Comparison of ENCODE assay signal across 8 mouse cellular contexts in genomic region chr13:51847979-51848480, GRCm38 (mm10). TPM values are rescaled to one million over a fixed set of nuclear protein-coding genes. Genes with fewer than 3 reads are reported as not detected.
A peak's percentile ranks its signal among the peaks of the same experiment; 100 is the strongest.
DNase-seq lines count a peak whose midpoint lies in the region; ATAC-seq lines count a peak whose summit lies in the region.

No protein-coding gene starts in this region.

- no peaks in the 10 kb centered on the region for H3K9me3 ChIP-seq in embryonic facial prominence, embryonic 14.5 days (ENCODE audit: control insufficient read depth, low read length)
- H3K9me3 ChIP-seq in kidney, embryonic 14.5 days (ENCODE audit: control insufficient read depth, low read length): no peaks in the 10 kb centered on the region
- no peaks in the 10 kb centered on the region for H3K9me3 ChIP-seq in limb, embryonic 15.5 days
- no peaks in the 10 kb centered on the region for H3K9me3 ChIP-seq in midbrain, embryonic 16.5 days (replicated peaks; ENCODE audit: control insufficient read depth, low read length, poor library complexity, severe bottlenecking)

- H3K4me1 ChIP-seq in embryonic facial prominence, embryonic 14.5 days (ENCODE audit: control insufficient read depth, insufficient read depth, low read length): peaks cover 29% of the 10 kb centered on the region
- peaks cover 32% of the 10 kb centered on the region for H3K4me1 ChIP-seq in kidney, embryonic 14.5 days (ENCODE audit: control insufficient read depth, insufficient read depth, low read length)
- H3K4me1 ChIP-seq in limb, embryonic 15.5 days: peaks cover 50% of the 10 kb centered on the region
- peaks cover 22% of the 10 kb centered on the region for H3K4me1 ChIP-seq in midbrain, embryonic 16.5 days (ENCODE audit: control insufficient read depth, insufficient read depth, low read length)

- ATAC-seq in embryonic facial prominence, embryonic 14.5 days (ENCODE audit: low read depth): no peak
- ATAC-seq in kidney, embryonic 14.5 days (ENCODE audit: low FRiP score, low TSS enrichment): no peak
- no peak for ATAC-seq in limb, embryonic 15.5 days (ENCODE audit: insufficient number of reproducible peaks, low FRiP score, low TSS enrichment, low read depth)
- ATAC-seq in midbrain, embryonic 16.5 days: peak; percentile 40

- WGBS in embryonic facial prominence, embryonic 14.5 days: under 1% methylated on average over 26 of the region's 31 CpGs
- WGBS in kidney, embryonic 14.5 days: under 1% methylated on average over 31 of the region's 31 CpGs
- WGBS in limb, embryonic 15.5 days: under 1% methylated on average over 31 of the region's 31 CpGs
- WGBS in midbrain, embryonic 16.5 days: under 1% methylated on average over 31 of the region's 31 CpGs

- H3K27me3 ChIP-seq in embryonic facial prominence, embryonic 14.5 days (replicated peaks; ENCODE audit: control insufficient read depth, insufficient read depth, low read length): 0 out of 2 replicates have a peak, but pooled peaks cover 10% of the 10 kb centered on the region
- H3K27me3 ChIP-seq in kidney, embryonic 14.5 days (ENCODE audit: control insufficient read depth, insufficient read depth, low read length): no peaks in the 10 kb centered on the region; the same call in 1 of the 2 replicates
- H3K27me3 ChIP-seq in limb, embryonic 15.5 days: peaks cover 5% of the 10 kb centered on the region; the same call in 1 of the 2 replicates
- H3K27me3 ChIP-seq in midbrain, embryonic 16.5 days (ENCODE audit: control insufficient read depth, insufficient read depth, low read depth, low read length): no peaks in the 10 kb centered on the region

- peak overlapping the region; percentile 75 for H3K27ac ChIP-seq in embryonic facial prominence, embryonic 14.5 days (replicated peaks; ENCODE audit: low read depth, low read length)
- H3K27ac ChIP-seq in kidney, embryonic 14.5 days (ENCODE audit: low read depth, low read length): peak overlapping the region; percentile 66
- H3K27ac ChIP-seq in limb, embryonic 15.5 days: peak overlapping the region; percentile 82
- peak overlapping the region; percentile 78 for H3K27ac ChIP-seq in midbrain, embryonic 16.5 days (ENCODE audit: low read length)

- H3K4me3 ChIP-seq in embryonic facial prominence, embryonic 14.5 days (ENCODE audit: low read depth, low read length): peak overlapping the region; percentile 66
- peak overlapping the region; percentile 46 for H3K4me3 ChIP-seq in kidney, embryonic 14.5 days (ENCODE audit: low read length)
- peak overlapping the region; percentile 63 for H3K4me3 ChIP-seq in limb, embryonic 15.5 days
- H3K4me3 ChIP-seq in midbrain, embryonic 16.5 days (ENCODE audit: low read depth, low read length): peak overlapping the region; percentile 47

- peak overlapping the region; percentile 98 for H3K4me2 ChIP-seq in embryonic facial prominence, embryonic 14.5 days (ENCODE audit: low read depth, low read length)
- H3K4me2 ChIP-seq in kidney, embryonic 14.5 days (replicated peaks; ENCODE audit: low read depth, low read length): peak overlapping the region; percentile 96
- H3K4me2 ChIP-seq in limb, embryonic 15.5 days: peak overlapping the region; percentile 99
- H3K4me2 ChIP-seq in midbrain, embryonic 16.5 days (ENCODE audit: low read length): peak overlapping the region; percentile 97

- DNase-seq in 3134 (ENCODE audit: extremely low read depth, insufficient read length, low spot score): peak; percentile 80
- peak; percentile 84 to 89 for DNase-seq in adrenal gland, postnatal 36 days
- peak; percentile 84 for DNase-seq in embryonic facial prominence, embryonic 14.5 days (ENCODE audit: low spot score)
- peak; percentile 79 for DNase-seq in heart, adult 8-10 months (ENCODE audit: low spot score)
- DNase-seq in spleen, postnatal 14 days (ENCODE audit: low spot score in 2 of 2): peak; percentile 71 to 76

- no peaks in the 10 kb centered on the region for H3K36me3 ChIP-seq in embryonic facial prominence, embryonic 14.5 days (ENCODE audit: control insufficient read depth, insufficient read depth, low read length)
- no peaks in the 10 kb centered on the region for H3K36me3 ChIP-seq in kidney, embryonic 14.5 days (ENCODE audit: control insufficient read depth, insufficient read depth, low read length)
- H3K36me3 ChIP-seq in limb, embryonic 15.5 days: no peaks in the 10 kb centered on the region
- H3K36me3 ChIP-seq in midbrain, embryonic 16.5 days (ENCODE audit: control insufficient read depth, insufficient read depth, low read length): no peaks in the 10 kb centered on the region

- peak overlapping the region; percentile 78 for H3K9ac ChIP-seq in embryonic facial prominence, embryonic 14.5 days (ENCODE audit: low read depth, low read length)
- peak overlapping the region; percentile 70 for H3K9ac ChIP-seq in kidney, embryonic 14.5 days (ENCODE audit: low read depth, low read length)
- H3K9ac ChIP-seq in limb, embryonic 15.5 days: peak overlapping the region; percentile 62
- H3K9ac ChIP-seq in midbrain, embryonic 16.5 days (ENCODE audit: low read depth, low read length): peak overlapping the region; percentile 76

RNA-seq across cellular contexts. Expression of gene Gadd45g, which starts 1.6 kb away (rescaled TPM):
- total RNA-seq in adrenal gland, postnatal 36 days (2021): 10 to 100 TPM; 71.8 to 72.5 TPM
- polyA plus RNA-seq in embryonic facial prominence, embryonic 14.5 days (2014; fragmentation: Nextera tagmentation; extraction: Ambion mirVana): 53.3 and 57.3 TPM in 2 replicates
- total RNA-seq in heart, adult 8-10 months (2022): 10 to 100 TPM in 2 of 4 experiments, 1 to 10 TPM in 2; 8.6 to 18.9 (median 10.7) TPM
- polyA plus RNA-seq in kidney, embryonic 14.5 days (2014; fragmentation: Nextera tagmentation; extraction: Ambion mirVana): 26.6 and 29.0 TPM in 2 replicates
- polyA plus RNA-seq in limb, embryonic 15.5 days (2015; fragmentation: Nextera tagmentation; extraction: Ambion mirVana): 61.7 and 77.7 TPM in 2 replicates
- polyA plus RNA-seq in midbrain, embryonic 16.5 days (2015; fragmentation: Nextera tagmentation; extraction: Ambion mirVana): 44.2 and 45.5 TPM in 2 replicates

RNA-seq across cellular contexts. Expression of gene Sema4d, which starts 54.5 kb away (rescaled TPM):
- 10 to 100 TPM; 12.4 to 15.7 TPM for total RNA-seq in adrenal gland, postnatal 36 days (2021)
- polyA plus RNA-seq in embryonic facial prominence, embryonic 14.5 days (2014; fragmentation: Nextera tagmentation; extraction: Ambion mirVana): 11.1 and 11.7 TPM in 2 replicates
- 10 to 100 TPM; 56.5 to 72.3 (median 68.6) TPM for total RNA-seq in heart, adult 8-10 months (2022)
- 11.3 and 20.2 TPM in 2 replicates for polyA plus RNA-seq in kidney, embryonic 14.5 days (2014; fragmentation: Nextera tagmentation; extraction: Ambion mirVana)
- 7.1 and 8.0 TPM in 2 replicates for polyA plus RNA-seq in limb, embryonic 15.5 days (2015; fragmentation: Nextera tagmentation; extraction: Ambion mirVana)
- 15.4 and 16.7 TPM in 2 replicates for polyA plus RNA-seq in midbrain, embryonic 16.5 days (2015; fragmentation: Nextera tagmentation; extraction: Ambion mirVana)
